Mouse (Mus musculus) neural tube, embryonic 11.5 days (tissue): ENCODE results near the gene Cyp2c55. TPM values are rescaled to one million over a fixed set of nuclear protein-coding genes. Genes with fewer than 3 reads are reported as not detected.
A peak's percentile ranks its signal among the peaks of the same experiment; 100 is the strongest.

Experiments
- ATAC-seq: fragments of 200-750 bp; cut with Nextera tagmentation; 2 replicates; pipeline ENCODE4 v1.8.0; 2017; ENCODE audit warnings: moderate number of reproducible peaks, mild to moderate bottlenecking, moderate TSS enrichment, moderate library complexity; ENCODE audit not compliant: insufficient read depth, low FRiP score, low TSS enrichment
- DNase-seq: peaks from one replicate; pipeline ENCODE4 v3.0.0-alpha.2; 2015; ENCODE audit warnings: low spot score
- H3K27ac ChIP-seq: fragments of 300-500 bp; sonication (generic); 2 replicates; pipeline ENCODE4 v1.5.1; 2014; ENCODE audit warnings: low read depth, mild to moderate bottlenecking, low read length
- H3K27me3 ChIP-seq: fragments of 300-500 bp; sonication (generic); 2 replicates; pipeline ENCODE4 v1.6.1; 2014; ENCODE audit warnings: mild to moderate bottlenecking, low read length, mixed read lengths; ENCODE audit not compliant: control insufficient read depth, insufficient read depth
- H3K36me3 ChIP-seq: fragments of 300-500 bp; sonication (generic); 2 replicates; pipeline ENCODE4 v1.6.1; 2014; ENCODE audit warnings: mild to moderate bottlenecking, low read length, moderate library complexity, mixed read lengths; ENCODE audit not compliant: control insufficient read depth, insufficient read depth
- H3K4me1 ChIP-seq: fragments of 300-500 bp; sonication (generic); 2 replicates; pipeline ENCODE4 v1.6.1; 2014; ENCODE audit warnings: low read length, mixed read lengths; ENCODE audit not compliant: control insufficient read depth, insufficient read depth
- H3K4me2 ChIP-seq: fragments of 300-500 bp; sonication (generic); 2 replicates; pipeline ENCODE4 v1.6.1; 2014; ENCODE audit warnings: low read depth, mild to moderate bottlenecking, moderate library complexity
- H3K4me3 ChIP-seq: fragments of 300-500 bp; sonication (generic); 2 replicates; pipeline ENCODE4 v1.5.1; 2014; ENCODE audit warnings: low read depth, low read length
- H3K9ac ChIP-seq: fragments of 300-500 bp; sonication (generic); 2 replicates; pipeline ENCODE4 v1.6.1; 2014; ENCODE audit warnings: mild to moderate bottlenecking, low read length
- H3K9me3 ChIP-seq: fragments of 300-500 bp; sonication (generic); 2 replicates; pipeline ENCODE4 v1.6.1; 2016; ENCODE audit warnings: low read length; ENCODE audit not compliant: control insufficient read depth
- WGBS: fragments of 180-500 bp; shearing (Covaris S2); extraction: QIAGEN DNeasy Blood & Tissue Kit; methylation state at CpG from one replicate; pipeline ENCODE4 v1.1.7; 2014; 5-methylcytosine and 5-hydroxymethylcytosine counted together
- polyA plus RNA-seq: library from polyadenylated mRNA; unstranded; fragments of >200 nt; fragmentation: Nextera tagmentation; extraction: Ambion mirVana; gene quantifications from 2 replicates; pipeline ENCODE4 v1.2.1, GENCODE M21; 2014

Cyp2c55 gene
- polyA plus RNA-seq, result not detected in 2 replicates

DNA sequence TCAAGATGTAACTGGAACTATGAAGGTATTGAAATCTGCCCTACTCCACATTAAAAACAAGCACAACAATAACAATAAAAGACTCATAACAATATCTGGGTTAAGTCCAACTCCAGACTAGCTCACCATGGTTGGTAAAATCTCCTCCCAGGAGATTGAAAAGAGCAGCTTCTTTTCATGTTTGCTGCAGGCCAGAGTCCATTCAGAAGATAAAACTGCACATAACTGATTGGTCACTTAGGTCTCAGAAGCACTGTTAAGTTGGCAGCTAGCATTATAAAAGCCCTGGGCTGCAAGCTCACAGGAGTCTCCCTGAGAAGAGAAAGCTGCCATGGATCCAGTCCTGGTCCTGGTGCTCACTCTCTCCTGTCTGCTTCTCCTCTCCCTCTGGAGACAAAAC, at the start of gene Cyp2c55:
TSS of gene Cyp2c55 (plus strand) at position 305 of the 400 bp plus-strand sequence.
- ATAC-seq (no peak), DNase-seq (no peak)
- no peak within 1 kb of the TSS for H3K4me3 ChIP-seq
- H3K27me3 ChIP-seq, result no peaks in the 10 kb centered on the region
- H3K36me3 ChIP-seq, result no peaks in the 10 kb centered on the region
- H3K4me2 ChIP-seq, result no peak within 1 kb of the TSS
- H3K9me3 ChIP-seq, result no peaks in the 10 kb centered on the region
- H3K9ac ChIP-seq, result no peak within 1 kb of the TSS
- H3K4me1 ChIP-seq, result no peaks in the 10 kb centered on the region
- H3K27ac ChIP-seq, result no peak within 1 kb of the TSS

DNA sequence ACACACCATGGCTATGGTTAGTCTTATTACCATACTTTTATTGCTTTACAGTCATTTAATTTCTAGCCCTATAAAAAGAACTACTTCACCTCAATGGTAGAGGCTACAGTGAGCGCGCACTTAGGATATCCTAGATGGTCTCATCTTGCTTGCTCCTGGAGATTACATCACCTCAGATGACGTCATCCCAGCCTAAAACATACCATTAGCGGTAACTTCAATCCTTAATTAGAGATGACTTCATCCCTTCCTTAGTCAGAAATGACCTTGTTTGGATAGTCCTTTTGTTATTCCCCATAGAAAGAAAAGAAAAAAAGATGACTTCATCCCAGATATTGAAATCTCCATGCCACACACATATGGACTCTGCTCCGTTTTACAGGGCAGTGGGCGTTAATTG, 36.1 kb upstream of the Cyp2c55 start:
- Histone ChIP-seq H3K4me2 (no peak overlapping the region), H3K27me3 (no peaks in the 10 kb centered on the region), H3K9ac (no peak overlapping the region), H3K4me1 (no peaks in the 10 kb centered on the region), H3K27ac (no peak overlapping the region), H3K9me3 (no peaks in the 10 kb centered on the region), H3K36me3 (no peaks in the 10 kb centered on the region; the same call in 1 of the 2 replicates), H3K4me3 (no peak overlapping the region)
- DNase-seq (no peak), ATAC-seq (no peak)
- 91% methylated on average over 6 of the region's 6 CpGs for WGBS

DNA sequence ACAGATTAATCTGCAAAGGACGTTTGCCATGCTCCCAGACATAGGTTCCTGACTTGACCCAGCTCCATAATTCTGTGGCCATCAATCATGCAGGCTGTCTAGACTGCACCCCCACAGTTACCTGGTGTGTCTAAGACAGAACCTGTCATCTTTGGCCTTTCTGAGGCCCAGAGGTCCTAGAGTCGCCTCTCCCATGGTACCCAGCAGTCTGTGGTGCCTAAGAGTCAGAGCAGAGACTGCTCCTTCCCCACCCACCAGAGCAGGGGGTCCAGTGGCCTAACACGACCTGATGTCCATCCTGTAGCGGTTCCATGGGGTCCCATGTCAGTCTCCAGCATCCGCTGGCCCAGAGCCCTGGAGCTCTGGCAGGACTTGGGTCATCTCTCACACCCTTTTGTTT, 34.2 kb upstream of the Cyp2c55 start:
- H3K4me1 ChIP-seq, result no peaks in the 10 kb centered on the region
- H3K9ac ChIP-seq, result no peak overlapping the region
- H3K27me3 ChIP-seq, result no peaks in the 10 kb centered on the region
- no peaks in the 10 kb centered on the region for H3K9me3 ChIP-seq
- no peak for DNase-seq
- no peak overlapping the region for H3K4me2 ChIP-seq
- H3K36me3 ChIP-seq, result no peaks in the 10 kb centered on the region; the same call in 1 of the 2 replicates
- no peak overlapping the region for H3K4me3 ChIP-seq
- H3K27ac ChIP-seq, result no peak overlapping the region
- WGBS, result 72% methylated on average over 5 of the region's 5 CpGs
- no peak for ATAC-seq

DNA sequence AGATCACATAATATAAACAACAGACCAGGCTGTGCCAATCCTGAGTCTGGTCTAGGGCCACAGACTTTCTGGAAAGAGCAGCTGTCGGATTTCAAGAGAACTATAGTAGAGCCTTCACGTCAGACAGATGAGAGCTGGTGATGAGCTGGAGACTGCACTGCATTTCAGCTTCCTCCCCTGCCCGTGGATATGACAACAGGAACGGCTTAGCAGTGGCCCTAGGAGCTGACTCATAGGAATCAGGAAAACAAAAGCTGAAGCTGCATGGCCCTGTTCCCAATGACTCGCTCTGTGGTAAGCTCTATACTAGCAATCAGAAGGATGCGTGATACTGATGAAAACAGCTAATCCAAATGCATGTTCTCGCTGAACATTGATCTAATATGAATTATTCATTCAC, 33.2 kb upstream of the Cyp2c55 start:
- ATAC-seq (no peak), DNase-seq (no peak)
- no peak overlapping the region for H3K4me2 ChIP-seq
- no peaks in the 10 kb centered on the region for H3K4me1 ChIP-seq
- H3K4me3 ChIP-seq, result no peak overlapping the region
- no peak overlapping the region for H3K9ac ChIP-seq
- H3K9me3 ChIP-seq, result no peaks in the 10 kb centered on the region
- H3K36me3 ChIP-seq, result no peaks in the 10 kb centered on the region; the same call in 1 of the 2 replicates
- no peaks in the 10 kb centered on the region for H3K27me3 ChIP-seq
- no peak overlapping the region for H3K27ac ChIP-seq
- 74% methylated on average over 7 of the region's 7 CpGs for WGBS

DNA sequence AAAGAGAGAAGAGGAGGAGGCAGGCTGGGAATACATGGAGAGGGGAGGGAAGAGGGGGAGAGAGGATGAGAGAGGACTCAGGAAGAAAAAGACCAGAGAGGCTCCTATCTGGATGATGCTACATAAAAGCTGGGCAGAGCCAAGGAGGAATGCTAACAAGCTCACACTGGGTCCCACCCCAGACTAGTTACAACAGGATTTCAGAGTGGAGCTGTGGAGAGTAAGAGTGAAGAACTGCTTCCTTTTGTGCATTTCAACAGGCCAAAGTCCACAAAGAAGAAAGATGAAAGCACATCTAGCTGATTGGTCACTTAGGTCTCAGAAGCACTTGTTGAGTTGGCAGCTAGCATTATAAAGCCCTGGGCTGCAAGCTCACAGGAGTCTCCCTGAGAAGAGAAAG, 30.6 kb upstream of the Cyp2c55 start:
- no peaks in the 10 kb centered on the region; the same call in 1 of the 2 replicates for H3K36me3 ChIP-seq

DNA sequence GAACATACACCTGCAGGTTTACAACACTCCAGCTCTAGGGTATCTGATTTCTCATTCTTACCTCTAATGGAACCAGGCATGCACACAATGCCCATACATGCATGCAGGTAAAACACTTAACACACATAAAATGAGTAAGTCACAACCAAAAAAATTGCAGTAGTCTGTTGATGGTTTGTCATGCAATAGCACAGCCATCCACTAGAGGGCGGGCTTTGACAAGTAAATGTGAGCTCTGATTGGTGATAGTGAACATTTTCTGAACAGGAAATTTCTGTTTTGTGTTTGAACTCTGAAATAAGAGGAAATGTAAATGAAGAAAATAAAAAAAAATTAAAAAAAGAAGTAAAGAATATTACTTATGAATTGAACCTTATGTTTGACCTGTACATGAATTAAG, 24.9 kb upstream of the Cyp2c55 start:
- Histone ChIP-seq H3K4me2 (no peak overlapping the region), H3K9me3 (no peaks in the 10 kb centered on the region), H3K9ac (no peak overlapping the region), H3K27ac (no peak overlapping the region), H3K36me3 (no peaks in the 10 kb centered on the region), H3K4me1 (no peaks in the 10 kb centered on the region), H3K4me3 (no peak overlapping the region), H3K27me3 (no peaks in the 10 kb centered on the region)
- DNase-seq (peak; percentile 67), ATAC-seq (no peak)
- 0% methylated on average over 1 of the region's 1 CpGs for WGBS

More for the DNA sequence above, 30.6 kb upstream of the Cyp2c55 start:
- H3K9me3 ChIP-seq, result no peaks in the 10 kb centered on the region
- H3K4me3 ChIP-seq, result no peak overlapping the region
- DNase-seq (no peak), ATAC-seq (no peak)
- no peaks in the 10 kb centered on the region for H3K4me1 ChIP-seq
- no peak overlapping the region for H3K4me2 ChIP-seq
- no peak overlapping the region for H3K9ac ChIP-seq
- H3K27me3 ChIP-seq, result no peaks in the 10 kb centered on the region
- H3K27ac ChIP-seq, result no peak overlapping the region

DNA sequence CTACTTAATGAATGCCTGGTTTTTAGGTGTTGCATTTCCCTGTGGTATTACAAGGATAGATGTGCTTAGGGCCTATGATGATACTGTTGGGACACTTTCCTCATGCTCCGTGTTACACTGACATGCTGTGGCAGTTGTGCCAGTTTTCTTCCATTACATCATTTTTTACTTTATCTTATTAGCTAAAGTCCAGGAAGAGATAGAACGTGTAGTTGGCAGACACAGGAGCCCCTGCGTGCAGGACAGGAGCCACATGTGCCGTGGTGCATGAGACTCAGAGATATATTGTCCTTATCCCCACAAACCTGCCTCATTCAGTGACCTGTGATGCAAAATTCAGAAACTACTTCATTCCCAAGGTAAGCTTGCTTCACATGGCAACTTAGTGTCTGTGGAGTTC, 8.6 kb upstream of the Cyp2c55 start:
- WGBS, result 92% methylated on average over 4 of the region's 4 CpGs

DNA sequence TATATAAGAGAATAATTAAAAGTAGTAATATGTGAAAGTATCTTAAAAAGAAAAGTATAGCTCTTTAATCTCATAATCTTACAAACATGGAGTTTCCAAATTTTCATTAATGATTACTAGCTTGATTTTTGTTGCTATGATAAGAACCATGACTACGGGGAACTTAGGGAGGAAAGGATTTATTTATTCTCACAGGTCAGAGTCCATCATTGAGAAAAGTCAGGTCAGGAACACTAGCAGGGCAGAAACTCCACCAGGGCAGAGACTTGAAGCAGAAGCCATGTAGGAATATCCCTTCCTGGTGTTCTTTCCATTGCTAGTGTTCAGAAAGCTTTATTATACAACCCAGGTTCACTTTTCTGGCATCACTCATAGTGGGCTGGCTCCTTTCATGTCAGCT, 8.1 kb upstream of the Cyp2c55 start:
- Histone ChIP-seq H3K27me3 (no peaks in the 10 kb centered on the region), H3K4me3 (no peak overlapping the region), H3K4me2 (no peak overlapping the region), H3K9me3 (no peaks in the 10 kb centered on the region), H3K9ac (no peak overlapping the region), H3K36me3 (no peaks in the 10 kb centered on the region), H3K4me1 (no peaks in the 10 kb centered on the region), H3K27ac (no peak overlapping the region)
- no peak for DNase-seq
- WGBS, result 90% methylated on average over 1 of the region's 1 CpGs
- no peak for ATAC-seq

More for the DNA sequence above, 8.6 kb upstream of the Cyp2c55 start:
- H3K9me3 ChIP-seq, result no peaks in the 10 kb centered on the region
- DNase-seq (no peak), ATAC-seq (no peak)
- H3K9ac ChIP-seq, result no peak overlapping the region
- no peaks in the 10 kb centered on the region for H3K36me3 ChIP-seq
- no peak overlapping the region for H3K4me3 ChIP-seq
- H3K27me3 ChIP-seq, result no peaks in the 10 kb centered on the region
- no peak overlapping the region for H3K27ac ChIP-seq
- H3K4me2 ChIP-seq, result no peak overlapping the region
- no peaks in the 10 kb centered on the region for H3K4me1 ChIP-seq

DNA sequence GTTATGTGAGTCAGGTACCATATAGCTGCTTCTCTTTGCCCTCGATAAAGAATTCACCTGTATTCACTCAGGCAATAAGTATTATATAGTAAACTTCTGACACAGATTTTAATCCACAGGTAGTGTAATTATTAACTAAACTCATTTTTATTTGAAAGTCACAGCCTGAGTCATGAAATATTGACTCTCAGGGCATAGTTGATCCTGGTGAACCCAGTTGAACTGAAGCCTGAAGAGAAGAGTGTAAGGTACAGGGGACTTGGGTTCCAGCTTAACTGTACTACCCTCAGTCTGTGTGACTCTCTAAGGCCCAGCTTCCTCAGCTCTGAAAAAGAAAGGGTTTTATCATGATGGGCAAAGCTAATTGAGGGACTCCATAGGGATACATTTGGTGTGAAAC, 1.7 kb upstream of the Cyp2c55 start:
- no peak overlapping the region for H3K4me3 ChIP-seq
- ATAC-seq, result no peak

More for the DNA sequence above, 1.7 kb upstream of the Cyp2c55 start:
- Histone ChIP-seq H3K4me2 (no peak overlapping the region), H3K9me3 (no peaks in the 10 kb centered on the region), H3K27me3 (no peaks in the 10 kb centered on the region), H3K9ac (no peak overlapping the region), H3K4me1 (no peaks in the 10 kb centered on the region), H3K36me3 (no peaks in the 10 kb centered on the region), H3K27ac (no peak overlapping the region)
- DNase-seq, result no peak
- 97% methylated on average over 1 of the region's 1 CpGs for WGBS
